Mouse (Mus musculus) midbrain, postnatal 0 days (tissue): ENCODE measurements around the gene Fbxw4. TPM values are rescaled to one million over a fixed set of nuclear protein-coding genes. Genes with fewer than 3 reads are reported as not detected.

Experiments
- ATAC-seq: fragments of 200-750 bp; cut with Nextera tagmentation; 2 replicates; pipeline ENCODE4 v1.8.0; 2017; ENCODE audit warnings: moderate number of reproducible peaks, mild to moderate bottlenecking, moderate TSS enrichment, moderate library complexity; ENCODE audit not compliant: low FRiP score
- DNase-seq: peaks from one replicate; pipeline ENCODE4 v3.0.0-alpha.2; 2015; ENCODE audit warnings: low spot score
- H3K27ac ChIP-seq: fragments of 300-500 bp; sonication (generic); 2 replicates; pipeline ENCODE4 v1.5.1; 2014; ENCODE audit warnings: low read depth, mild to moderate bottlenecking, low read length, mixed read lengths
- H3K27me3 ChIP-seq: fragments of 300-500 bp; sonication (generic); 2 replicates; pipeline ENCODE4 v1.6.1; 2014; ENCODE audit warnings: low read length, control low read depth, mixed read lengths; ENCODE audit not compliant: insufficient read depth
- H3K36me3 ChIP-seq: fragments of 300-500 bp; sonication (generic); 2 replicates; pipeline ENCODE4 v1.6.1; 2014; ENCODE audit warnings: low read length, control low read depth, mixed read lengths; ENCODE audit not compliant: insufficient read depth
- H3K4me1 ChIP-seq: fragments of 300-500 bp; sonication (generic); 2 replicates; pipeline ENCODE4 v1.6.1; 2014; ENCODE audit warnings: mild to moderate bottlenecking, control low read depth, antibody characterized with exemption, low read length, mixed read lengths; ENCODE audit not compliant: insufficient read depth
- H3K4me2 ChIP-seq: fragments of 300-500 bp; sonication (generic); 2 replicates; pipeline ENCODE4 v1.6.1; 2014; ENCODE audit warnings: low read depth, mild to moderate bottlenecking, low read length, mixed read lengths; ENCODE audit not compliant: poor library complexity, severe bottlenecking
- H3K4me3 ChIP-seq: fragments of 300-500 bp; sonication (generic); 2 replicates; pipeline ENCODE4 v1.5.1; 2014; ENCODE audit warnings: low read depth, mild to moderate bottlenecking, low read length, moderate library complexity
- H3K9ac ChIP-seq: fragments of 300-500 bp; sonication (generic); replicated peaks from 2 replicates; pipeline ENCODE4 v1.6.1; 2014; ENCODE audit warnings: mild to moderate bottlenecking, low read length, moderate library complexity, mixed read lengths; ENCODE audit not compliant: poor library complexity, severe bottlenecking
- H3K9me3 ChIP-seq: fragments of 300-500 bp; sonication (generic); 2 replicates; pipeline ENCODE4 v1.6.1; 2016; ENCODE audit warnings: low read length, control low read depth
- CTCF ChIP-seq: IDR thresholded peaks from 2 replicates; pipeline ENCODE4 v1.5.1; 2016; ENCODE audit warnings: antibody characterized with exemption, mild to moderate bottlenecking
- WGBS: fragments of 180-500 bp; shearing (Covaris S2); extraction: QIAGEN DNeasy Blood & Tissue Kit; methylation state at CpG from one replicate; pipeline ENCODE4 v1.1.7; 2014; 5-methylcytosine and 5-hydroxymethylcytosine counted together
- polyA plus RNA-seq: library from polyadenylated mRNA; unstranded; fragments of >200 nt; fragmentation: Nextera tagmentation; extraction: Ambion mirVana; gene quantifications from 2 replicates; pipeline ENCODE4 v1.2.1, GENCODE M21; 2015
- total RNA-seq: library from RNA; depleted of rRNA; stranded (reverse); fragments of >200 nt; gene quantifications from 2 replicates; pipeline ENCODE4 v1.2.3, GENCODE M21; 2014

Gene Fbxw4
- total and polyA plus RNA-seq, 2 experiments from 2014 or later, result 5.6 to 41.8 TPM

DNA sequence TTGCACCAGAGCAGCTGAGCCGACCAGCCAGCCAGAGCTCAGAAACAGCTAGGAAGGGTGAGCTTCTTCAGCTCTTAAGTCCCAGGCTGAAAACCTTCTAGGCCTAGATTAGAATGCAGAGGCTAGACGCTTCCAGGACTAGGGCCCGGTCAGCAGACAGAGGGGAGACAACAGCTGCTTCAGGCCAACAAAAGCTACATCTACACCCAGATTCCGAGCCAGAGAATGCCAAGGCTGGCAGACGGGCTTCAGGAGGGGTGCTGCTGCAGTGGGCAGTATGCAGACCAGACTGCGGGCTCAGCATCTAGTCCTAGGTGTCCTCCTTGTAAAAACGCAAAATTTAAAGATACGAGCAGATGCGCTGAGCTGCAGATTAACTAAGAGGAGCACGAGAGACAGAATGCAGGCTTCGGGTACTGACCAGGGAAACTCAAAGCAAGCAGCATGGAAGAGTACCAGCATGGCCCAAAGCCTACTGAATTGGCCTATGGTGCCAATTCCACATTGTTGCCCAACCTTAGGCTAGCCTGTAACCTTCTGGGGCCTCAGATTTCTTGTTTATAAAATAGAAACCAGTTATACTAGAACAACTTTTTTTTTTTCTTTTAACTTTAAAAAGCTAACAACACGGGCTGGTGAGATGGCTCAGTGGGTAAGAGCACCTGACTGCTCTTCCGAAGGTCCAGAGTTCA is 51.3 kb downstream of the Fbxw4 start:
- 79% methylated on average over 13 of the region's 13 CpGs for WGBS
- DNase-seq (peak; percentile 6), ATAC-seq (no peak)
- H3K9me3 ChIP-seq, result no peaks in the 10 kb centered on the region
- no peak overlapping the region for H3K27ac ChIP-seq
- H3K4me3 ChIP-seq, result no peak overlapping the region
- H3K4me1 ChIP-seq, result no peaks in the 10 kb centered on the region
- H3K4me2 ChIP-seq, result no peak overlapping the region
- no peaks in the 10 kb centered on the region for H3K27me3 ChIP-seq
- H3K36me3 ChIP-seq, result peaks cover 3% of the 10 kb centered on the region
- no peak overlapping the region for H3K9ac ChIP-seq
- TF ChIP-seq CTCF, result no peak

DNA sequence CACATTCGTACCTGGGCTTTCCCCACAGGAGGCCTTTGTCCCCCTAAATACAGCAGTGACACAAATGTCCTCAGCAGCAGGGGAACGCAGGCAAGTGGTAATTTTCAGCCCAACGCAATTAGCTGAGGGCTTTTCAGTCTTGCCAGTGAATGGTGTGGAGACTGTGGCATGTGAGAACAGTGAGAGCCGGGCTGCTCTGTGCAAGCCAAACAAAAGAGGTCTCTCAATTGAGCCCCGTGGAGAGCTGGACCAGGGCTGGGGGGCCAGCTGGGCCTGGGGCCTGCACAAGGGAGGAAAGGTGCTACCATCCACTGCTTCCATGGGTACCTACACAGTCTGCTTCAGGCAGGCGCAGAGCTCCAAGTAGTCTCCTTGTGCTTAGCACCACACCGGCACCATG is 52.6 kb downstream of the Fbxw4 start:
- WGBS, result 25% methylated on average over 7 of the region's 7 CpGs
- no peak overlapping the region for H3K27ac ChIP-seq
- no peaks in the 10 kb centered on the region for H3K4me1 ChIP-seq
- H3K9me3 ChIP-seq, result no peaks in the 10 kb centered on the region
- no peaks in the 10 kb centered on the region for H3K27me3 ChIP-seq
- TF ChIP-seq CTCF, result no peak
- H3K9ac ChIP-seq, result no peak overlapping the region
- H3K4me2 ChIP-seq, result no peak overlapping the region
- no peak overlapping the region for H3K4me3 ChIP-seq
- DNase-seq (peak; percentile 26), ATAC-seq (no peak)
- peaks cover 3% of the 10 kb centered on the region for H3K36me3 ChIP-seq

DNA sequence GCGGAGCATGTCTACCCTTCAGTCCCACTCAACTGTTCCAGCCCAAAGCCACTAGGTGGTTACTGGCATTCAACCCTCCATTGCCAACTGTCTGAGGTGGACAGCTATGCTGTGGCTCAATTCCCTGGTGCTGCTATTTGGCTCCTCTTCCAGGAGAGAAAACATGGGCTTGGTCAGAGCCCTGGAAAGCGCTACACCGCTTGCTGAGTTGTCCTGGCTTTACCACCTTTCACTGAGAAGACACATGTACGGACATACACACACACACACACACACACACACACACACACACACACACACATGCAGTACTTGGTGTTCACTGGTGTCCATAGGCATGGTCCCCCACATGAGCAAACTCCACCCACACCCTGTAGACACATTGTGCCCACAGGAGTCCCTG is 53.4 kb downstream of the Fbxw4 start:
- Histone ChIP-seq H3K27me3 (no peaks in the 10 kb centered on the region), H3K36me3 (peaks cover 8% of the 10 kb centered on the region), H3K9ac (no peak overlapping the region), H3K4me3 (no peak overlapping the region), H3K4me2 (no peak overlapping the region), H3K9me3 (no peaks in the 10 kb centered on the region), H3K4me1 (no peaks in the 10 kb centered on the region), H3K27ac (no peak overlapping the region)
- ATAC-seq, result no peak
- DNase-seq, result no peak
- no peak for TF ChIP-seq CTCF
- WGBS, result 86% methylated on average over 4 of the region's 4 CpGs

DNA sequence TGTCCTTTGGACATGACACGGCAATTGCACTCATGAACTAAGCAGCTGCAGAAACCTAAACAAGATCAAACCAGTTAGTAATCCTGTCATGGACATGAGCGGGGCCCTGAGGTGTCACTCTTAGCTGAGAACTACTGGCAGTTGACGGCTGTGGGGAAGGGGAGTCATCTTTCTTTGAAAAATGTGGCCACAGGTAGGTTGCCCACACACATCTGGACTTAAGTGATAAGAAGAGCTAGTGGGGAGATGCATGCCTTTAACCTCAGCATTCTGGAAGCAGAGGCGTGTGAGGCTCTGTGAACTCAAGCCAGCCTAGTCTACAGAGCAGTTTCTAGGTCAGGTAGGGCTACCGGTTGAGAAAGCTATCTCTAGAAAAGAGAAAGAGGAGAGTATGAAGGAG is 57.5 kb downstream of the Fbxw4 start:
- ATAC-seq, result no peak
- no peaks in the 10 kb centered on the region for H3K4me1 ChIP-seq
- no peak for DNase-seq
- 90% methylated on average over 5 of the region's 5 CpGs for WGBS
- no peak overlapping the region for H3K4me2 ChIP-seq
- H3K27ac ChIP-seq, result no peak overlapping the region
- no peak for TF ChIP-seq CTCF
- no peaks in the 10 kb centered on the region for H3K9me3 ChIP-seq
- no peak overlapping the region for H3K9ac ChIP-seq
- H3K27me3 ChIP-seq, result no peaks in the 10 kb centered on the region
- H3K4me3 ChIP-seq, result no peak overlapping the region
- peaks cover 8% of the 10 kb centered on the region for H3K36me3 ChIP-seq

DNA sequence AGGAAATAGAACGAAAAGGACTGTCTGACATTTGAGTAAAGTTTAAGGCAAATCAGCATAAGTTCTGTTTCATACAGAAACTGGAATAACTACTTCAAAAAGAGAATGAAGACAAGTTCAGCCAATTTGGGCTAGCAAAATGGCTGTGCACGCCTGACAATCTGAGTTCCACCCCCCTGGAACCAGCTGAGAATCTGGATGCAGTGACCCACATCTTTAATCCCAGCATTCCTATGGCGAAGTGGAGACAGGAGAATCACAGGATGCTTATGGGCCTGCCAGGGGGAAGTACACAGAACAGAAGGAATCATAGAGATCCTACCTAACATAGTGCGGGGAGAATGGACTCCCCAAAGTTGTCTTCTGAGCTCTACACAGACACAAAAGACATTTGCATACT is 63.0 kb downstream of the Fbxw4 start:
- ATAC-seq, result no peak
- no peak overlapping the region for H3K9ac ChIP-seq
- no peaks in the 10 kb centered on the region for H3K4me1 ChIP-seq
- TF ChIP-seq CTCF, result no peak
- no peak overlapping the region for H3K27ac ChIP-seq
- DNase-seq, result no peak
- no peaks in the 10 kb centered on the region for H3K27me3 ChIP-seq
- H3K4me3 ChIP-seq, result no peak overlapping the region
- 60% methylated on average over 4 of the region's 4 CpGs for WGBS
- peaks cover 8% of the 10 kb centered on the region for H3K36me3 ChIP-seq
- H3K9me3 ChIP-seq, result no peaks in the 10 kb centered on the region
- no peak overlapping the region for H3K4me2 ChIP-seq

DNA sequence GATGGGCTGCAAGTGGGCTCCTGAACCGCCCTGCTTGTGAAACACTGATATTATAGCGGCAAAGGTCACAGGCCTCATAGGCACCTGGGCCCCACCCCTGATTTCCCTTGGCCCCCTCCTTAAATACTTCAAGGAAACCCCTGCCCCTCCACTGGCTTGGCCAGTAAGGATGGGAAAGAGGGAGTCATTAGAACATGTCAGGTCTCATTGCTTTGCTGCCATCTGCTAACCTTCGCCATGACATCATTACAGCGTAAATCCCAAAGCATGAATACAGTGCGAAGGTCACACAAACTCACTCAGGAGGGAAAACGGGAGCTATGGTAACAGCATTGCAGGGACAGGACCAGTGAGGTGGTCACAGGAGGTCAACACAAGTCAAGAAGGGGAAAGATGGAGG is 63.7 kb downstream of the Fbxw4 start:
- peaks cover 2% of the 10 kb centered on the region; the same call in 1 of the 2 replicates for H3K36me3 ChIP-seq
- H3K9me3 ChIP-seq, result no peaks in the 10 kb centered on the region
- 63% methylated on average over 6 of the region's 6 CpGs for WGBS
- H3K27ac ChIP-seq, result no peak overlapping the region
- no peak overlapping the region for H3K4me2 ChIP-seq
- ATAC-seq, result no peak
- DNase-seq, result no peak
- H3K27me3 ChIP-seq, result no peaks in the 10 kb centered on the region
- no peak overlapping the region for H3K9ac ChIP-seq
- no peaks in the 10 kb centered on the region for H3K4me1 ChIP-seq
- no peak overlapping the region for H3K4me3 ChIP-seq
- no peak for TF ChIP-seq CTCF
